Mouse (Mus musculus): ENCODE measurements around the gene Eprs. TPM values are rescaled to one million over a fixed set of nuclear protein-coding genes. Genes with fewer than 3 reads are reported as not detected.
A peak's percentile ranks its signal among the peaks of the same experiment; 100 is the strongest.

The Eprs gene
- polyA plus RNA-seq, 1 experiment from 2014 or later = 136 TPM

GRCm38 (mm10) chr1:185431245-185431997, 68.6 kb downstream of the Eprs start:
- Histone ChIP-seq H3K9me3 (replicated peaks) (no peaks in the 10 kb centered on the region), H3K9ac (no peak overlapping the region), H3K4me3 (no peak overlapping the region), H3K27me3 (no peaks in the 10 kb centered on the region), H3K36me3 (peaks cover 33% of the 10 kb centered on the region), H3K4me2 (replicated peaks) (no peak overlapping the region), H3K27ac (no peak overlapping the region), H3K4me1 (no peaks in the 10 kb centered on the region)
- no peak for ATAC-seq (ENCODE audit: low FRiP score)
- 80% methylated on average over 6 of the region's 6 CpGs for WGBS

- Histone ChIP-seq H3K27ac (no peak overlapping the region), H3K9ac (no peak overlapping the region), H3K9me3 (replicated peaks) (no peaks in the 10 kb centered on the region), H3K4me2 (replicated peaks) (no peak overlapping the region), H3K4me3 (no peak overlapping the region), H3K36me3 (peaks cover 28% of the 10 kb centered on the region), H3K4me1 (0 out of 2 replicates have a peak, but pooled peaks cover 3% of the 10 kb centered on the region), H3K27me3 (no peaks in the 10 kb centered on the region)
- no peak for ATAC-seq (ENCODE audit: low FRiP score)
- 82% methylated on average over 13 of the region's 13 CpGs for WGBS
These were observed 69.1 kb downstream of the Eprs start for GRCm38 (mm10) chr1:185431998-185432317.

DNA sequence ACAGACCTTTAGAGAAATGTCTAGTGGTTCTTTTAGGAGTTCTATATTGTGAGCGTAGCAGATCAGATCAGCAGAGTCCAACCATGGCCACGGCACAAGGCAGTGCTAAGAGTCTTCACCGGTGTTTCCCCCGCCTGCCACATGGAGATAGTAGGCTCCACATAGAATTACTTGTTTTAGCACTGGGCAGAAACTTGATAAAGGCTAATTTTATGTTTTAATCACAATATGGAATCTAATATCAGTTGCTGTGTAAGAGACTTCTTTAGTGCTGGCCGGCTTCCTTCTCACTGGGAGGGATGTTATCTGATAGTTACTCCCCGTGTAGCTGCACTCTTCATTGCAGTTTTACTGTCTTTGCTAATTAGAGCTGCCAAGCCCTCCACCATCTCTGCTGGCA, 70.3 kb downstream of the Eprs start:
- Histone ChIP-seq H3K4me2 (replicated peaks) (no peak overlapping the region), H3K4me1 (0 out of 2 replicates have a peak, but pooled peaks cover 5% of the 10 kb centered on the region), H3K27ac (no peak overlapping the region), H3K9ac (no peak overlapping the region), H3K4me3 (no peak overlapping the region), H3K36me3 (peaks cover 19% of the 10 kb centered on the region), H3K9me3 (replicated peaks) (no peaks in the 10 kb centered on the region), H3K27me3 (no peaks in the 10 kb centered on the region)
- WGBS = 84% methylated on average over 6 of the region's 6 CpGs
- ATAC-seq (ENCODE audit: low FRiP score) = no peak

DNA sequence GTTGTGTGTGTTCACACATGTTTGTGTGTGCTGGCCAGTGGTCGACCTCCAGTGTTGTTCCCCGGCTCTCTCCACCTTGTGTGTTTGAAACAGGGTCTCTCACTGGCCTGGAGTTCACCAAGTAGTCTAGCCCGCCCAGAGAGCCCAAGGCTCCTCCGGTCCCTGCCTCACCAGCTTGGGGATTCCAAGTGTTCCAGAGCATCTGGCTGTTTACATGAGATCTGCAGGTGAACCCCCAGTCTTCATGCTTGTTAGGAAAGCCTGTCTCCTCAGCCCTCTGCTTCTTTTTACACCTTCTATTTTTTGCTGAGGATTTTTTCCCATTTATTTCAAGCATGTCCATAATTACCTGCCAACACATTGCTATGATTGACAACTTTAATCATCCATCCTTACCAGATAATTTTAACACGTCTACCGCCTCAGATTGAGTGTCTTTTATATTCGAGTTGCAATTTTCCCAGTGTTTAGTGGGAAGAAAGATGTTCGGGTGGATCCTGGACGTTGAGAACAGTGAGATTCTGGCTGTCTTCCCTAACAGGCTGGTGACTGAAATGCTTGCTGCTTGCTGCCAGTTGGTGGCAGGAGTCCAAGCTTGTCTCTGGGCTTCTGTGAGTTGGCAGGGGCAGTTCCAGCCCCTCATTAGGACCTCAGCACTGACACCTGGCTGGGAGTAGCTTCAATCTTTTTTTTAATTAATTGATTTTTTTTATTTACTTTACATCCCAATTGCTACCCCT, 76.2 kb downstream of the Eprs start:
- no peaks in the 10 kb centered on the region for H3K9me3 ChIP-seq (replicated peaks)
- no peaks in the 10 kb centered on the region for H3K36me3 ChIP-seq
- H3K9ac ChIP-seq = no peak overlapping the region
- H3K4me3 ChIP-seq = no peak overlapping the region
- H3K27ac ChIP-seq = no peak overlapping the region
- 0 out of 2 replicates have a peak, but pooled peaks cover 5% of the 10 kb centered on the region for H3K4me1 ChIP-seq
- WGBS = 69% methylated on average over 9 of the region's 9 CpGs
- no peaks in the 10 kb centered on the region for H3K27me3 ChIP-seq
- H3K4me2 ChIP-seq (replicated peaks) = no peak overlapping the region
- no peak for ATAC-seq (ENCODE audit: low FRiP score)

DNA sequence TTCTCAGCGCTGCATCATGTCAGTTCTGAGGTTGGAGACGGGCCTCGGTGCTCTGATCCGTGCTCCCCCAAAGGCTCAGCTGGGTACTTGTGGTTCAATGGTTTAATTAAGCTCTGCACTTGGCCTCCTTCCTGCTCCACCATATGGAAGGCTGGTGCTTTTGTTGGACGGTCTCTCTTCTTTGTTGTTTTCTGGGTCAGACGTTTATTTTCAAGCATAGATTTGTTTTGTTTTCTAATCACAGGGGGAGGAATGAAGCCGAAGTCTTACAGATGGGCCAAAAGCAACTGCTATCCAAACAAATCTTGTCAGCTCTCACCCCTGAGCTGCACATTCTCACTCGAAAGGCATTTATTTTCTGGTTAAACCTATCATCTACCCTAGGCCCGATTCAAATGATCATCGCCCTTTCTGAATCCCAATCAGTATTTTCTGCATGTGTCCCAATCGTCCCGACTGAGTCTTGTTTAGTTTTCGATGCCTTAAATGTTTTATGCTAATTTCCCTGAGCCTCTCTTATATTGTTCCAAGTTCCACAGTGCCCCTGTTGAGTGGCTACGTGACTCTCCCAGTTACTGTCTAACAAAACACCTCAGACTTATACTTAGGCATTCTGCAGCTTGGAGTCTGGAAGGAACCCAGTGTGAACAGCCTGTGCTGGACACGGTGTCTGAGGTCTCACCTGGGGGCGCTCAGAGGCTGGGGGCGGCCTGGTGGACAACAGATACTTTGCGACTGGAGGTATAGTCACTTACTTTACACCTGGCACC, 79.0 kb downstream of the Eprs start:
- no peaks in the 10 kb centered on the region for H3K27me3 ChIP-seq
- no peaks in the 10 kb centered on the region for H3K36me3 ChIP-seq
- no peak overlapping the region for H3K9ac ChIP-seq
- H3K9me3 ChIP-seq (replicated peaks) = no peaks in the 10 kb centered on the region
- H3K4me1 ChIP-seq = 0 out of 2 replicates have a peak, but pooled peaks cover 3% of the 10 kb centered on the region
- H3K4me2 ChIP-seq (replicated peaks) = no peak overlapping the region
- ATAC-seq (ENCODE audit: low FRiP score) = 0 out of 2 replicates have a peak, but pooled peaks have one; percentile 32
- 62% methylated on average over 18 of the region's 18 CpGs for WGBS
- no peak overlapping the region for H3K4me3 ChIP-seq
- 0 out of 2 replicates have a peak overlapping the region, but pooled peaks have one; percentile 57 for H3K27ac ChIP-seq

DNA sequence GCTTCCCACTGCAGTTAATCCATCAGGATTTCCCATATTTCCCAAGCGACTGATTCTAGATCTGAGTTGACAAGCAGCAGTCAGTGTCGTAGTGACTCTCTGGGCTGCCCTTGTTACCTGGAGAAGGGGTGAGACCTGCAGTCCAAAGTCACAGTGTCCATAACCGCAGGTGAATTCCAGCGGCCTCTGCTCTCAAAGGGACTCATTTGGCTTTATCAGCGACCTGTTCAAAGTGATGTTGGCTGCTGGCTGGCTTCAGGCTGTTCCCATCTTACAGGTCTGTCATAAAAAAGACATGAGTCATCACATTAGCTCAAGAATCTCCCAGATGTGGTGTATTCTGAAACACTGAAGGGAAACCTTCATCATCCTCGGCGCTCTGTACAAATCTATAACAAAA, 86.1 kb downstream of the Eprs start:
- Histone ChIP-seq H3K4me2 (replicated peaks) (no peak overlapping the region), H3K9ac (no peak overlapping the region), H3K4me1 (no peaks in the 10 kb centered on the region), H3K9me3 (replicated peaks) (no peaks in the 10 kb centered on the region), H3K27ac (no peak overlapping the region), H3K27me3 (peaks cover 10% of the 10 kb centered on the region), H3K36me3 (no peaks in the 10 kb centered on the region), H3K4me3 (no peak overlapping the region)
- no peak for ATAC-seq (ENCODE audit: low FRiP score)
- 89% methylated on average over 7 of the region's 7 CpGs for WGBS

DNA sequence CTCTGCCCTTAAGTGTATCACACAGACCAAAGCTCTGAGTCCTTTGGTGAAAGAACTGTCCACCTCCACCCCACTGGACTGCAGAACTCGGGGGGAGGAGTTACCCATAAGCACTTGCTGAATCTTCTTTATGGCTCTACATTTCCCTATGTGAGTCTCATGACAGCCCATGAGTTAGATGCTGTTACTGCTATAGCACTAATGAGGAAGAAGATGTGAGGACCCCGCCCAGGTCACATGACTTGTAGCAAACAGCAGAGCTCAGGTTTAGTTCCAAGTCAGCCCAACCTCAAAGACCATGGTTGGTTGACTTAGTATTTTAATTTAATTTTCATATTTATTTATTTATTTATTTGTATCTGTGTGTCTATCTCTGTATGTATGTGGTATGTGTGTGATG, 86.9 kb downstream of the Eprs start:
- WGBS = 69% methylated on average over 2 of the region's 2 CpGs

DNA sequence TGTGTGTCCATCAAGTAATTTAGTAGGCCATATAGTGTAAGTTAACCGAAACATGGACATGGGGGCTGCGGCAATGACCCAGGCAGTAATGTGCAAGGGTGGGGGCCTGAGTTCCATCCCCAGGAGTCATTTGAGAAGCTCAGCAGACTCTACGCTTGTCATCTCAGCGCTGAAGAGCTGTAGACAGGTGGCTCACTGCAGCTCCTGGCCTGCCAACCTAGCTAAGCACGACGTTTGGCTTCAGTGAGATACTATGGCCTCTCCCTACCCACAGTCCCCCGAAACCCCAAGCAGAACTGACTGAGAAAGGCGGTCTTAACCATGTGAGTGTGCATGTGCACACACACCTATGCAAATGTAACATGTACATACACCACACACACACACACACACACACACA, 88.2 kb downstream of the Eprs start:
- peaks cover 31% of the 10 kb centered on the region for H3K27me3 ChIP-seq
- no peak overlapping the region for H3K9ac ChIP-seq
- no peaks in the 10 kb centered on the region for H3K9me3 ChIP-seq (replicated peaks)
- no peak overlapping the region for H3K4me2 ChIP-seq (replicated peaks)
- no peak overlapping the region for H3K27ac ChIP-seq
- no peak overlapping the region for H3K4me3 ChIP-seq
- no peak for ATAC-seq (ENCODE audit: low FRiP score)
- 77% methylated on average over 8 of the region's 8 CpGs for WGBS
- no peaks in the 10 kb centered on the region for H3K36me3 ChIP-seq
- H3K4me1 ChIP-seq = peaks cover 14% of the 10 kb centered on the region

More for the DNA sequence above, 86.9 kb downstream of the Eprs start:
- Histone ChIP-seq H3K4me2 (replicated peaks) (no peak overlapping the region), H3K36me3 (no peaks in the 10 kb centered on the region), H3K9ac (no peak overlapping the region), H3K4me3 (no peak overlapping the region), H3K27ac (no peak overlapping the region), H3K9me3 (replicated peaks) (no peaks in the 10 kb centered on the region), H3K4me1 (peaks cover 5% of the 10 kb centered on the region), H3K27me3 (peaks cover 18% of the 10 kb centered on the region)
- ATAC-seq (ENCODE audit: low FRiP score) = no peak

DNA sequence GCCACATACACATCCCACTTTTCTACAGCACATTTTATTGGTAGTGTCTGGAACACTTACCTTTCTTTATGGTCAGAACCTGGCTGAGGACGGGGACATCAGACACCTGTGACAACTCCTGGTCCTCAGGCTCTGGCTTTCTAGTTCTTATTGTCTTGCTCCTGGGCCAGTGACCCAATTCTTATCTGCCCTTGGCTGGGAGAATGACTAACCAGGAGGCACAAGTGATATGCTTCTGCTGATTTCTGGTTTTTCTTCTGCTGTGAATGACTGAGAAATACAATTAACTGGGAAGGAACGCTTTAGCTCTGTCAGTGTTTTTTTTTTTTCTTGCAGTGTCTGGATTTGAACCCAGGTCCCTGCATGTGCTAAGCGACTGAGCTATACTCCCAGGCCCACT, 88.7 kb downstream of the Eprs start:
- no peak for ATAC-seq (ENCODE audit: low FRiP score)
- peaks cover 14% of the 10 kb centered on the region for H3K4me1 ChIP-seq
- WGBS = 86% methylated on average over 3 of the region's 3 CpGs

DNA sequence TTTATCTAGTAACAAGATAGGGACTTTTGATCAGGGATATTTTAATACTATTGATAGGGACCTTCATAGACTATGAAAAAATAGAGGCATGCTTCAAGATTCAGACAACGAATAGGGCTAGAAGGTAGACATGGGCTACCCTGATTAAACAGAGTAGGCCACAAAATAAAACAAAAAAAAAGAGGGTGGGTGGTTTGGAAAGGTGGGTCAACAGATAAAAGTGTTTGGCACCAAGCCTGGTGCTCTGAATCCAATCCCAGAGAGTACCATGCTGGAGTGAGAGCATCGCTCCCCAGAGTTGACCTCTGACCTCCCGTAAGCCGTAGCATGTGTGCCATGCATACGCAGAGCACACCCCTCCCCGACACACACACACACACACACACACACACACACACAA, 89.6 kb downstream of the Eprs start:
- no peak for ATAC-seq (ENCODE audit: low FRiP score)
- no peak overlapping the region for H3K4me3 ChIP-seq
- no peaks in the 10 kb centered on the region for H3K36me3 ChIP-seq
- peaks cover 14% of the 10 kb centered on the region for H3K4me1 ChIP-seq
- no peak overlapping the region for H3K9ac ChIP-seq
- no peak overlapping the region for H3K27ac ChIP-seq
- H3K9me3 ChIP-seq (replicated peaks) = no peaks in the 10 kb centered on the region
- no peak overlapping the region for H3K4me2 ChIP-seq (replicated peaks)
- WGBS = 84% methylated on average over 6 of the region's 6 CpGs
- peaks cover 45% of the 10 kb centered on the region for H3K27me3 ChIP-seq

More for the DNA sequence above, 88.7 kb downstream of the Eprs start:
- Histone ChIP-seq H3K27me3 (peaks cover 36% of the 10 kb centered on the region), H3K27ac (no peak overlapping the region), H3K9me3 (replicated peaks) (no peaks in the 10 kb centered on the region), H3K36me3 (no peaks in the 10 kb centered on the region), H3K4me2 (replicated peaks) (no peak overlapping the region), H3K4me3 (no peak overlapping the region), H3K9ac (no peak overlapping the region)

GRCm38 (mm10) chr1:185454144-185454543, 91.3 kb downstream of the Eprs start:
- H3K9me3 ChIP-seq (replicated peaks) = no peaks in the 10 kb centered on the region
- peaks cover 46% of the 10 kb centered on the region for H3K27me3 ChIP-seq
- H3K4me3 ChIP-seq = peak overlapping the region; percentile 59
- no peak for ATAC-seq (ENCODE audit: low FRiP score)
- 46% methylated on average over 4 of the region's 4 CpGs for WGBS
- peak overlapping the region; percentile 99 for H3K4me2 ChIP-seq (replicated peaks)
- no peak overlapping the region for H3K27ac ChIP-seq
- H3K9ac ChIP-seq = peak overlapping the region; percentile 72; the same call in 1 of the 2 replicates
- no peaks in the 10 kb centered on the region for H3K36me3 ChIP-seq
- peaks cover 14% of the 10 kb centered on the region for H3K4me1 ChIP-seq

- H3K9me3 ChIP-seq (replicated peaks) = no peaks in the 10 kb centered on the region
- WGBS = 2% methylated on average over 17 of the region's 18 CpGs
- peaks cover 14% of the 10 kb centered on the region for H3K4me1 ChIP-seq
- H3K27me3 ChIP-seq = peaks cover 46% of the 10 kb centered on the region
- peak within 1 kb of the TSS; percentile 59 for H3K4me3 ChIP-seq
- H3K4me2 ChIP-seq (replicated peaks) = peak within 1 kb of the TSS; percentile 99
- peak within 1 kb of the TSS; percentile 72 for H3K9ac ChIP-seq
- ATAC-seq (ENCODE audit: low FRiP score) = peak; percentile 80
- H3K36me3 ChIP-seq = no peaks in the 10 kb centered on the region
- H3K27ac ChIP-seq = no peak within 1 kb of the TSS
These were observed 91.7 kb downstream of the Eprs start, which contains the start of gene Slc30a10 for GRCm38 (mm10) chr1:185454575-185454954. TSS of gene Slc30a10 (plus strand) at chr1:185454848.

All from hindbrain, embryonic 12.5 days (tissue).